Mouse (Mus musculus) midbrain, embryonic 15.5 days (tissue): ENCODE measurements around the gene Olfr364-ps1. TPM values are rescaled to one million over a fixed set of nuclear protein-coding genes. Genes with fewer than 3 reads are reported as not detected.

Experiments
- ATAC-seq: fragments of 200-750 bp; cut with Nextera tagmentation; replicated peaks from 2 replicates; pipeline ENCODE4 v1.8.0; 2017; ENCODE audit warnings: moderate TSS enrichment
- H3K27ac ChIP-seq: fragments of 300-500 bp; sonication (generic); 2 replicates; pipeline ENCODE4 v1.5.1; 2015; ENCODE audit warnings: mild to moderate bottlenecking, inconsistent platforms
- H3K27me3 ChIP-seq: fragments of 300-500 bp; sonication (generic); replicated peaks from 2 replicates; pipeline ENCODE4 v1.6.1; 2015; ENCODE audit warnings: inconsistent platforms
- H3K36me3 ChIP-seq: fragments of 300-500 bp; sonication (generic); replicated peaks from 2 replicates; pipeline ENCODE4 v1.6.1; 2015; ENCODE audit warnings: inconsistent platforms
- H3K4me1 ChIP-seq: fragments of 300-500 bp; sonication (generic); 2 replicates; pipeline ENCODE4 v1.6.1; 2015; ENCODE audit warnings: inconsistent platforms
- H3K4me2 ChIP-seq: fragments of 300-500 bp; sonication (generic); 2 replicates; pipeline ENCODE4 v1.6.1; 2015; ENCODE audit warnings: inconsistent platforms, mild to moderate bottlenecking, moderate library complexity
- H3K4me3 ChIP-seq: fragments of 300-500 bp; sonication (generic); 2 replicates; pipeline ENCODE4 v1.5.1; 2015; ENCODE audit warnings: mild to moderate bottlenecking, inconsistent platforms
- H3K9ac ChIP-seq: fragments of 300-500 bp; sonication (generic); 2 replicates; pipeline ENCODE4 v1.6.1; 2015; ENCODE audit warnings: mild to moderate bottlenecking, inconsistent platforms
- H3K9me3 ChIP-seq: fragments of 300-500 bp; sonication (generic); 2 replicates; pipeline ENCODE4 v1.6.1; 2016; ENCODE audit warnings: inconsistent platforms
- WGBS: fragments of 180-500 bp; shearing (Covaris S2); methylation state at CpG from one replicate; pipeline ENCODE4 v1.1.7; 2015; ENCODE audit warnings: mixed read lengths; 5-methylcytosine and 5-hydroxymethylcytosine counted together
- polyA plus RNA-seq: library from polyadenylated mRNA; unstranded; fragments of >200 nt; fragmentation: Nextera tagmentation; extraction: Ambion mirVana; gene quantifications from 2 replicates; pipeline ENCODE4 v1.2.1, GENCODE M21; 2015

Olfr364-ps1 gene
- polyA plus RNA-seq, result not detected in 2 replicates

GRCm38 (mm10) chr2:37139022-37139421 is at the start of gene Olfr364-ps1:
Olfr364-ps1 (plus strand) TSS chr2:37139322.
- Histone ChIP-seq H3K27ac (no peak within 1 kb of the TSS), H3K4me1 (no peaks in the 10 kb centered on the region), H3K9me3 (peaks cover 7% of the 10 kb centered on the region), H3K4me3 (no peak within 1 kb of the TSS), H3K36me3 (no peaks in the 10 kb centered on the region), H3K9ac (no peak within 1 kb of the TSS), H3K4me2 (no peak within 1 kb of the TSS), H3K27me3 (no peaks in the 10 kb centered on the region)
- WGBS, result 84% methylated on average over 3 of the region's 3 CpGs
- ATAC-seq, result no peak

- H3K27me3 ChIP-seq, result no peaks in the 10 kb centered on the region
- ATAC-seq, result no peak
- WGBS, result 82% methylated on average over 1 of the region's 1 CpGs
These were observed 21.3 kb upstream of the Olfr364-ps1 start, which contains the start of gene Olfr362 for GRCm38 (mm10) chr2:37117810-37118209. Olfr362 (minus strand) TSS chr2:37117910.

GRCm38 (mm10) chr2:37187898-37188297 is 48.8 kb downstream of the Olfr364-ps1 start, which contains the start of gene Olfr365:
Olfr365 (plus strand) TSS chr2:37188198.
- Histone ChIP-seq H3K4me2 (no peak within 1 kb of the TSS), H3K36me3 (no peaks in the 10 kb centered on the region), H3K9me3 (peaks cover 11% of the 10 kb centered on the region; the same call in 1 of the 2 replicates), H3K27me3 (no peaks in the 10 kb centered on the region), H3K4me1 (no peaks in the 10 kb centered on the region), H3K27ac (no peak within 1 kb of the TSS), H3K9ac (no peak within 1 kb of the TSS), H3K4me3 (no peak within 1 kb of the TSS)
- ATAC-seq, result no peak
- WGBS, result 72% methylated on average over 3 of the region's 3 CpGs

More at GRCm38 (mm10) chr2:37117810-37118209, 21.3 kb upstream of the Olfr364-ps1 start, which contains the start of gene Olfr362:
- Histone ChIP-seq H3K36me3 (no peaks in the 10 kb centered on the region), H3K27ac (no peak within 1 kb of the TSS), H3K9me3 (peaks cover 9% of the 10 kb centered on the region; the same call in 1 of the 2 replicates), H3K4me1 (no peaks in the 10 kb centered on the region), H3K4me2 (no peak within 1 kb of the TSS), H3K4me3 (no peak within 1 kb of the TSS), H3K9ac (no peak within 1 kb of the TSS)

Other genes starting within 250 kb of the Olfr364-ps1 start
- not detected in 2 replicates for gene Olfr353, start 246.4 kb upstream of the Olfr364-ps1 start, polyA plus RNA-seq
- gene Olfr354, start 233.6 kb upstream of the Olfr364-ps1 start, polyA plus RNA-seq, result not detected in 2 replicates
- not detected in 2 replicates for gene Olfr355, start 210.4 kb upstream of the Olfr364-ps1 start, polyA plus RNA-seq
- gene Olfr356, start 202.2 kb upstream of the Olfr364-ps1 start, polyA plus RNA-seq, result not detected in 2 replicates
- not detected in 2 replicates for gene Olfr357, start 145.5 kb upstream of the Olfr364-ps1 start, polyA plus RNA-seq
- gene Olfr358, start 130.0 kb upstream of the Olfr364-ps1 start, polyA plus RNA-seq, result not detected in 2 replicates
- not detected in 2 replicates for gene Olfr360, start 73.6 kb upstream of the Olfr364-ps1 start, polyA plus RNA-seq
- gene Olfr361, start 50.0 kb upstream of the Olfr364-ps1 start, polyA plus RNA-seq, result not detected in 2 replicates
- gene Olfr362, start 21.4 kb upstream of the Olfr364-ps1 start, polyA plus RNA-seq, result not detected in 2 replicates
- gene Olfr365, start 48.9 kb downstream of the Olfr364-ps1 start, polyA plus RNA-seq, result not detected in 2 replicates
- not detected in 2 replicates for gene Olfr366, start 72.3 kb downstream of the Olfr364-ps1 start, polyA plus RNA-seq
- not detected in 2 replicates for gene Olfr368, start 187.2 kb downstream of the Olfr364-ps1 start, polyA plus RNA-seq
- 53.0 and 53.6 TPM in 2 replicates for gene Pdcl, start 220.0 kb downstream of the Olfr364-ps1 start, polyA plus RNA-seq